Mouse (Mus musculus) T-helper 17 cell (primary cell): ENCODE results near the gene Enpp5.

Experiments used
- in situ Hi-C, 2 experiments: fragments of 300-600 bp; cut with MboI, MseI; formaldehyde crosslinking; loops; 1 replicate in 1 of 2; 2 replicates in 1 of 2; pipeline ENCODE4 v1.15.1; 2025; ENCODE audit warnings: high pct_unique_total_duplicates in 2 of 2

Gene Enpp5

DNA sequence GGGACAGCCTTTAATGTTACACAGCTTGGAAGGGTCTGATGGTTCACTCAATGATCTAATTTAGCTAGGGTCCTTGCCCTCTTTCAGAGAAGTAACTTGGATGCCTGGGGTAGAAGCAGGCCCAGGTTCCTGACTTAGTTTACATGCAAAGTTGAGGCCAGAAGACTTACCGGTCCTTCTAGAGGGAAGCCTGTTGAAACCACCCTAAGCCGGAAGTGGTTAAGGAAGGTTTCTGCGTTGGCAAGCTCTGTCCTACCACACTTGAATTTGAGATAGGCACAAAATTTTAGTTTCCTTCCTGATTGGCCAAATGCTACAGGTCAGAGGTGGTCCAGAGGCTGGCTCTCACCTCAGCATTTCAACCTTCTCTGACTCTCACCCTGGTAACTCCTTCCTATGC, 9.6 kb downstream of the Enpp5 start:
- in situ Hi-C loops, result loop anchor here (10.0 to 25.0 kb wide), 2 partner anchors 397 to 1226 kb away; no protein-coding TSS in a partner anchor

DNA sequence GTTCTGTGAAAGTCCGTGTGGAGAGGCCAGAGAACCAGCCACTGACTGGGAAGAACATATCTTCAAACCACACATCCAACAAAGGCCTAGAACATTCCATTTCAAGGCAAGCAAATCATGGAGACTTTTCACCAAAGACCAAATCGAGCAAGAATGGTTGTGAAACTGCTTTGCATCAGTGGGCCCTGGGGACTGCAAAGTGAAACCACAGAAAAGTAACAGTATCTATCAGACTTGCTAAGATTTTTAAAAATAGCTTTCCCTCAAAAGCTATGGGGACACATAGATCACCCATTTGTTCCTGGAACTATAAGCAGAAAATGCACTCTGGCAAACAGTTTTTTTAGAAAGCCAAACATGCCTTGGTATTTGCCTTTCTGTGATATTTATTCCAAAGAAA, 12.3 kb downstream of the Enpp5 start:
- in situ Hi-C loops, result loop anchor here in 1 of 2 experiments (25.0 kb wide), 1 partner anchor 1229 kb away; no protein-coding TSS in a partner anchor

DNA sequence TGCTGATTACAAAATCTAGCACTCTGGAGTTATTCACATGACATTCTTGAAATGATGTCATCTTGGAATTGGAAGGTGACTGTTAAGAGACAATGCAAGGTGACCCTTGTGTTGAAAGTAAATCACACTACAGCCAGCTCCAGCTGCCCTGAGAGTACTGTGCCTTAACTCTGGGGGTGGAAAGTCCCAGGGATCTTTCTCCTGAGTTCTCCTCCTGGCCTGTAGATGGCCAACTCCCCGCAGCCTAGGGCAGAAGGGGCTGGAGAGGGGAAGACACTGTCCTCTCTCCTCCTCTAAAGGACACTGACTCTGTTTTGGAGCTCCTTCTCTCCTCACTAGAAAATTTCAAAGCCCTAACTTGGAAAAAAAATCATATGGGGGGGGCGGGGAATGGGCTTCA, 12.9 kb downstream of the Enpp5 start:
- in situ Hi-C loops, result loop anchor here in 1 of 2 experiments (25.0 kb wide), 1 partner anchor 1229 kb away; no protein-coding TSS in a partner anchor

DNA sequence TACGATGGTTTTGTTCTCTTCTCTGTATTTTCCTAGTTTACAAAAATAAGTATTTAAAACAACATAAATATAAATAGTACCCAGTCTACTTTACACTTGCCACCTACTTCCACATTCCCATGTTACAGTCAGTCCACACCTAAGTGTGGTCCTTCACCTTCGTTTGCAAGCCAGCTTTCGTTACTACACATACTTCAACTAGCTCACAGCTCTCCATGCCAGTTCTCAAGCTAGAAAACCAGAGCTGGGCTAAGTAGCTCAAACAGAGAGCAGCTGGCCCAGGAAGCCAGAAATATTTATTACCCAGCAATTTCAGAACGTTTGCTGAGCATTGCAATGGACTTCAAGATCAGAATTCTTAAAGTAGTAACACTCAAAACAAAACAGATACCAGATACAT, 21.9 kb downstream of the Enpp5 start:
- in situ Hi-C loops, result no loop called here

DNA sequence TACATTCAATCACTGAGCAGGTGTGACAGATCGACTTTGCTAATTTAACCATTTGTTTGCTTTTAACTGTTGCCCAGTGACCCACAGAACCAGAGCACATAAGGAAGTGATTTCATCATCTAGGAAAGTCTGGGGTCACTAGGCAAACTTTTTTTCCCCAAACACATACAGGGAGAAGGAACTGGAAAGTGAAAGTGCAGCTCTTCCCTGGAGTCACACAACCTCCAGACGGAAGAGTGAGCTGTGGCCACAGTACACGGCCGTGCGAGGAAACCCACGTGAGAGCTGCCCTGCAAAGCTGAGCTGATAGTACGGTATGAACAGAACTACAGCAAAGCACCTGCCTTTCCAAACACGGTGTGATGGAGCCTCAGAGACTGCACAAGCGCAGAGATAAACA, 22.3 kb downstream of the Enpp5 start:
- in situ Hi-C loops, result no loop called here

DNA sequence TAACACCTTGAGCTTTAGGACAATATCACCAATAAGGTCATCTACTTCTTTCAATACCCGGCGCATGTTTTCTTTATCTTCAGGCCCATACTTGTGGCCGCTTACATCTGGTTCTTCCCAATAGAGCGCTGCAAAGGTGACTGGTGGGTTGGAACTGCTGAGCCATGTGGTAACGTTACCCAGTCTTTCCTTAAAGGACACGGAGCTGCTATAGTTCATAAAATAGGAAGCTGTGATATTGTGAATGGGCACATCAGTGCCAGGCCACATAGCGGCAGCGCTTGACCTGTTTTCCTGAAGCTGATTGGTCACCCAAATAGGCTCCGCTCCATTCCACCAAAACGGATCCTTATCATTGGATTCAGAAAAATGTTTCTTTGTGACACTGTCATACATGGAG, 23.3 kb downstream of the Enpp5 start:
- in situ Hi-C loops, result no loop called here

DNA sequence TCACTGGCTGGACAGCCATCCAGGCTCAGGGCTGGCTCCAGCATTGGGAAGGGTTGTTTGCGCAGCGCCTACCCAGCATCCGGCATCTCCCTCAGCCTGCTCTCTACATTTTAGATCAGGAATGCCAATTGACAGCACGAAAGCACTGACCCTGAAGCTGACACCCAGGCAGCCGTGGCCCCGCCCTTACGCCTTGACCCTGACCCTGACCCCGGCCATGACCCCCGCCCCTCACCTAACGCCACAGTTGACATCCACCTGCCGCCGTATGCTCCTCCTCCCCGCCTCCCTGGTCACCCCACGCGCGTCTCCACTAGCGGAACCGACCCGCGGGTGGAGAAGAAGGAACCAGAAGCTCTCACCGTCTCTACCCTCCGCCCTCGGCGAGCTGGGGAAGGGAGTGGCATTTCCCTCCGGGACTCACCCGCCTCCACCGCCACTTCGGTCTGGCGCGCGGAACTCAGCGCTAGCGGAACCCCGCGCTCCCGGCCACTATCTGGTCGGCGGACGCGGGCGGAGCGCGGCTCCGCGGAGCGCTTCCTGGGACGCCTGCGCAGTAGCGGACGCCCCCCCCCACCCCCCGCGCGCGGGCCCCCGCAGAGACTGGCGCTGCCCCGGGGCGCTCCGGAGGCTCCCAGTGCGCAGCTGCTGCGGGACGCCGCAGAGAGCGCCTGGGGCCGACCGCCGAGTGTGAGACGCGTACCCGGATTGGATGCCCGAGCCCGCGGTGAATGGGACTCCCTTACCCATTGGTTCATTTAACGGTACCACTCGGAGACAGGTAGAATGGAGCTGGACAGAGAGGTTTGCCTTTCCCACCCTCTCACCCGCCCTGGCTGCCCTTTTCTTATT, 26.9 kb downstream of the Enpp5 start, which contains the start of gene Enpp4:
Gene Enpp4, minus strand, starts transcription at position 523 of the 852 bp plus-strand sequence.
- in situ Hi-C loops, result no loop called here

DNA sequence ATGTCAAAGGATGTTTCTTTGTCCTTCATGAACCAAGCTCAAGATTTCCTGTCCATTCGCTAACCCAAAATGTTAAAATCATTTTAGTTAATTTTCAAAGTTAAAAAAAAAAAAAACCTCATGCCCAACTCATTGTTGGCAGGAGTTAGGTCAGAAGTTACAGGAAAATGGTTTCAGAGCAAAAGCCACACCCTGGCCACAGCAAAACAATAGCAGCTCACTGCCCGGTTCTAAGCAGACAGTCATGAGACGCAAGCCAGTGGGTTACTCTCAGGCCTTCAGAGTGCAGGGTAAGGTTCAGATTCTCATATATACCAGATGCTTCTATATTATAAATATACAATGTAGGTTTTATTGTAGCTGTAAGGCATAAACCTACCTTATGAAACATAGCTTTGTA, 29.7 kb downstream of the Enpp5 start:
- in situ Hi-C loops, result no loop called here

DNA sequence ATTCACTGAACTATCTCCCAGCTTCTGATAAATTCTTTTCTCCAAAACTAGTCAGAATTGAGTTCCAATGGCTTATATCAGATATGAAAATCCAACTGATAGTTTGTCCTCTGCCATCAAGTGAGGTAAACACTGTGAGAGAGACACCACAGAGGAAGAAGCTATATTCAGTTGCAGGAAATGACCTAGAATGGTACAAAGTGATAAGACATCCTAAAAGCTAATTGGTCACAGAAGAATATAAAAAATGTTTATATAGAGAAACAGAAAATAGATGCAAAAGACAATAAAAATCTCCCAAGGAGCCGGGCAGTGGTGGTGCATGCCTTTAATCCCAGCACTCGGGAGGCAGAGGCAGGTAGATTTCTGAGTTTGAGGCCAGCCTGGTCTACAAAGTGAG, 38.0 kb downstream of the Enpp5 start:
- in situ Hi-C loops, result no loop called here

DNA sequence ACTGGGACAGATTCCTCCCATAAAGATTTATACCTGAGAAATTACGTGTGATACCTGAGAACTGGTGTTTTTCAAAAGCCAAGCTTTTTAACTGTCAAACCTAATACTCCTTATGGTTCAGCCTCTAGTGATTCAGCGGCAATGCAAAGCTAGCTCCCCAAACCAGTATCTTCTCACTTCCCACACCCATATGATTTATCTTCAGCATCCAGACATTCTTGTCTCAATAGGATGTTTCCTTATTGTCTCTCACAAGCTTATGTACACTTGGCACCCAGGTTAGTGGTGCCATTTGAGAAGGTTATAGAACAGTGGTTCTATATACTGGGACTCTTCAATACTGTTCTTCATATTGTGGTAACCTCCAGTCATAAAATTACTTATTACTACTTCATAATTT, 39.1 kb downstream of the Enpp5 start:
- in situ Hi-C loops, result no loop called here

DNA sequence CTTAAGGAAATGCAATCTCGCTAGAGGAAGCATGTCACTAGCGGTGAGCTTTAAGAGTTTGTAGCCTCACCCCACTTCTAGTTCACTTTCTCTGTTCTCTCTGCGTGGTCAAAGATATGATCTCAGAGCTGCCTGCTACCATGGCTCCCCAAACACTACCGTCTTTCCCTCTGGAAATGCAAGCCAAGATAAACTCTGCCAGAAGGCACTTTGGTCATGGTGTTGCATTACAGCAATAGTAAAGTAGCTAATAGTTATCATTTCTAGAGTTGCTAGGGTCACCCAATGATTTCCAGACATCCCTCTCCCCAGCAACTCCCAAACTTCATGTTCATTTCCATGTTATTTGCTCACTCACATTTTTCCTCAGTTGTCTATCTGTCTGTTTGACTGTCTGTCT, 39.6 kb downstream of the Enpp5 start:
- in situ Hi-C loops, result no loop called here

DNA sequence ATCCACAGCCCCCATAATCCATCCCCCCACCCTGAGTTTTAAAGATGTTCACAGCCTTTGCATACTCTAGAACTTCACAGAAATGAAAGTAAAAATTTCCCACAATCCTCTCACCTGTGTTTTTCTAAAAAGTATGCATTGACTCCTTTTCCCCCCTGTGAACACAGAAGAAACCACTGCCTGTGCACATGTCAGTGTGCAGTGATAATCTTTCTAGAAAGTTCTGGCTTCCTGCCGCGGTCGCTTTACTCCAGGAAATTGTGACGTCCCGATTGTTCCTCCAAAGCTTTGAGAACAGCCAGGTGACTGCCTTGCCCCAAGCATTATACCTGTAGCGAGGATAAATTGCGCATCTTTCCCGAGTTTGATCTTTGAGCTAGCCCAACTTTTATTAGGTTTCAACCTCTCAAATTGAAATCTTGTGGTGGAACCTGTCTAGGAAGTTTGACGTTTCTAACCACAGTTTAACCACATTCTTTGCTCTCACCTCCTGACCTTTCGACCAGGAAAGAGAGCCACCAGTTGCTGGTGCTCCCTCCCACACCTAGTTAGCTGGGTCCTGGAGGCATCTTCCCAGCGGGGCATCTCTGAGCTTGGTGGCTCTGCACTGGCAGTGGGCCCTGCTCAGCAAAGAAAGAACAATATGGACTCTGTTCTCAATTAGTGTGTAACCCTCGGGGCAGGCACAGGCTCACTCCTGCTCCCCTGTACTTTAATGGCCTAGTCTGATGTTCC, 42.9 kb downstream of the Enpp5 start:
- in situ Hi-C loops, result loop anchor here (5.0 to 10.0 kb wide), 3 partner anchors 47 to 239 kb away; partner anchors contain the start of gene Enpp5 (in 1 of the 2)

DNA sequence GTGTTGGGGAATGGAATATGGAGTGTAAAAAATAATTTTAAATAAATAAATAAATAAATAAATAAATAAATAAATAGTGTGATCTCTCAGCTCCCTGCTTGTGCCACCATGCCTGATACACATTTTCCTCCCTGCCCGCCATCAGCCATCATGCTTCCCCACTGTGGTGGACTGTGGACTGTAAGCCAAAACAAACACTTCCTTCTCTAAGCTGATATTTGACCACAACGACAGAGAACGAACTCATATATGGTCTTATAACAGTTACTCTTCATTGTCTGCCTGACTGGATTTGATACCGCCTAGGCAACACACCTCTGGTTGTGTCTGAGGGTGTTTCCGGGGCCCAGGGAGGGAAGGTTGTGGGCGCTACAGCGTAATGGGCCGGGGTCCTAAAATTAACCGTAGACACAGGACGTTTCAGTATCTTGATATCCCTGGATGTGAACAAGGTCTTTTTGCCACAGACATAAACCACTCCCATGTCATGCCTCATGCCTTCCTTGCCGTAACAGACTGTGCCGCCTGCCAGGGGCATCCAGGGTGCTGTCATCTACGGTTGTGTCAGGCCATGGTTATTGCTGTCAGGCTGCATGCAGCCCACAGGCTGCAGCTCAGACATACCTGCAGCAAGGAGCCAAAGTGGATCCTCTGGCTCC, 50.6 kb downstream of the Enpp5 start:
- in situ Hi-C loops, result loop anchor here (5.0 to 10.0 kb wide), 3 partner anchors 52 to 234 kb away; partner anchors contain the start of gene Enpp5 (in 2 of the 2)

DNA sequence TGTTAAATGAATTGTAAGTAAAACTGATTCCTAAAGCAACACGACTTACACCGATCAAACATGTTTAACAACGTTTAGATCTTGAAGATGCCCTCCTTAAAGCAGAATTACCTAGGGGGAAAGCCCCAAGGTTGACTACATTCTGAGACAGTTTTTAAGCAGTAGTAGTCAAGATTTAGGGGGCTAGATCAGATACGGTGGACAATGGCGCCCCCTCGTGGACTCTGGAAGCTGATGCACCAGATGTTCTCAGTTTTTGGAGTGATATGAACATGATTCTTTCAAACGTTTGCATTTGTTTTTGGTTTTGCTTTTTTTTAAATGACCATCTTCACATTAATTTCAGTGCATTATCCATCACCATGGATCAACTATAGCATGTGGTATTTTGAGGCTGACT, 51.8 kb downstream of the Enpp5 start:
- in situ Hi-C loops, result loop anchor here in 1 of 2 experiments (5.0 kb wide), 1 partner anchor 428 kb away; no protein-coding TSS in a partner anchor

DNA sequence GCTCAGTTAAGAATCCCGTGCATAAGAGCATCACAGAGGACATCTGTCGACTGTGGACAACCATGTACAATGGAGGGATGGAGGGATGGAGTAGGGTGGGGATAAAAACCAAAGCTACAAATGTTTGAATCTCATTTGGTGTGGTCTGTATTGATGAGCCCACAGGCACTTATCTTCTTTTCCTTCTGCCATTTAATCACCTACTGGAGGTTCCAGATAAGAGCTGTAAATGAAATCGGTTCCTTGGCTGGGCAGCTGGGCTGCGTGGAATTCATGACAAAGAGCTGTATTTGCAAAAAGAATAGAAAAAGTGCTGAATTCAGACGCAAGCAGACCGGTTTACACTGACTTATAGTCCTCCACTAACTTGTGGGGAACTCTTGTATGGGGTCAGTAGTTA, 55.5 kb downstream of the Enpp5 start:
- in situ Hi-C loops, result loop anchor here in 1 of 2 experiments (5.0 kb wide), 1 partner anchor 432 kb away; no protein-coding TSS in a partner anchor

DNA sequence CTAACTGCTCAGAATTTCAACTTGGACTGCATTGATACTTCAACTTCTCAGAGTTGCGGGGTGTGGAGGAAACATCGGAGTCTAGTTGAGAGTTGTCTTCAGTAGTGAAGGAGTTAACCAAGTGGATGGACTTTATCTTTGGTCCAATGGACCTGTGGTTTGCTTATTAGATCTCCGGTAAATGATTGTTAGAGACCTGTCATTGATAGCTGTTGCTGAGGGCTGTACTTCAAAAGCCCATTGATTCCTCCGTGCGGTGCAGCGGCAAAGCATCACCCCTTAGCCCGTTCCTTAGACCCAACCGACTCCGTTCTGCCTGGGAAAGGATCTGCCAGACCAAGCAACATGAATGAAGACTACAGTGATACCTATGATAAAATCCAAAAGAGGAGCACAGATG, 55.9 kb downstream of the Enpp5 start:
- in situ Hi-C loops, result loop anchor here in 1 of 2 experiments (5.0 kb wide), 1 partner anchor 432 kb away; no protein-coding TSS in a partner anchor

DNA sequence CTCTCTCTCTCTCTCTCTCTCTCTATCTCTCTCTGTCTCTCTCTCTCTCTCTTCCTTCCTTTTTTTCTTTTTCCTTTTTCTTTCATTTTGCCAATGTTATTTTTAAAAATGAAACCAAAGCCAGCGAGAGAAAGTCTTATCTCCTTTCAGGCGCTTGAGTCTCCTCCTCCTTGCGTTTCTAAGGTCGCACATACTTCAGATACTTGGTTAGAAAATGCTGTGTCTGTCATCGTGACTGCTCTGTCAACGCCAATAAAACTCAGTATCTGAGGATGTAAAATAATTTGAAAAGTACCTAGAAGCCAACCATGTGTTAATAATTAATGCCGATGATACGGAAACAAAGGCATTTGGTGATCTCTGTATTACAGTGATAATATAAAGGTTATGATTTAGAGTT, 57.4 kb downstream of the Enpp5 start:
- in situ Hi-C loops, result no loop called here
